Mouse (Mus musculus) left cerebral cortex, adult 2 months (tissue): ENCODE measurements around the gene Pon2. TPM values are rescaled to one million over a fixed set of nuclear protein-coding genes. Genes with fewer than 3 reads are reported as not detected.
"Not testable (repeated sequence)": the region's sequence is repeated elsewhere in the genome, so short reads cannot be mapped to it uniquely, and the experiment has no call there.

Experiments used
- DNase-seq, 2 experiments: peaks; one replicate each; pipeline ENCODE4 v3.0.0; 2021 to 2022; ENCODE audit warnings: low spot score in 2 of 2, mixed read lengths in 1 of 2; ENCODE audit errors: extremely low spot score in 1 of 2
- H3K27ac ChIP-seq: fragments of 200-600 bp; 2 replicates; pipeline ENCODE4 v1.8.1; 2022
- H3K4me3 ChIP-seq: fragments of 200-600 bp; 2 replicates; pipeline ENCODE4 v1.8.1; 2022
- CTCF ChIP-seq: fragments of 200-600 bp; IDR thresholded peaks from 2 replicates; pipeline ENCODE4 v1.8.1; 2022; ENCODE audit warnings: antibody characterized with exemption, mild to moderate bottlenecking, moderate library complexity
- intact Hi-C: fragments of 180-260 bp; cut with DNase I; formaldehyde crosslinking; loops from one replicate; pipeline ENCODE4 v1.15.1; 2025
- long read RNA-seq, 2 experiments: library from polyadenylated mRNA; stranded (forward); transcript quantifications; one replicate each; pipeline ENCODE4 v2.0.0; 2021; ENCODE audit warnings: borderline mapping rate in 2 of 2
- total RNA-seq, 2 experiments: library from RNA; stranded (reverse); gene quantifications; 2 replicates each; pipeline ENCODE4 v1.2.3; 2021

Gene Pon2
- 10 to 100 TPM; 21.0 to 21.2 TPM for total RNA-seq
- long read RNA-seq, experiment 1, transcript Pon2-201 (9 exons, 2,409 nt), result major isoform, 32 of 36 reads
- long read RNA-seq, experiment 1, partial matches to known transcripts, result 0 of 36 reads
- long read RNA-seq, experiment 1, other reads (novel, unspliced or antisense), result 4 of 36 reads
- long read RNA-seq, experiment 2, transcript Pon2-201 (9 exons, 2,409 nt), result major isoform, 40 of 44 reads
- long read RNA-seq, experiment 2, partial matches to known transcripts, result 1 of 44 reads
- long read RNA-seq, experiment 2, other reads (novel, unspliced or antisense), result 3 of 44 reads

GRCm38 (mm10) chr6:5298092-5298554, at the start of gene Pon2:
Gene Pon2 (minus strand): TSS chr6:5298455.
- TF ChIP-seq CTCF, result no peak
- intact Hi-C loops, result no loop called here
- DNase-seq, result peak; percentile 54 to 56
- Histone ChIP-seq H3K4me3 (peak within 1 kb of the TSS; percentile 64), H3K27ac (peak within 1 kb of the TSS; percentile 78)

- TF ChIP-seq CTCF, result no peak
- intact Hi-C loops, result no loop called here
- DNase-seq, result no peak
- H3K4me3 ChIP-seq, result no peak overlapping the region
- H3K27ac ChIP-seq, result no peak overlapping the region
Measured at GRCm38 (mm10) chr6:5344255-5344654, 46.0 kb upstream of the Pon2 start.

- intact Hi-C loops, H3K27ac ChIP-seq, H3K4me3 ChIP-seq, DNase-seq: not testable (repeated sequence)
Measured at GRCm38 (mm10) chr6:5339283-5339682, 41.0 kb upstream of the Pon2 start.

- H3K4me3 ChIP-seq, H3K27ac ChIP-seq, DNase-seq, intact Hi-C loops: not testable (repeated sequence)
Measured at GRCm38 (mm10) chr6:5338781-5339180, 40.5 kb upstream of the Pon2 start.

GRCm38 (mm10) chr6:5336016-5336415, 37.8 kb upstream of the Pon2 start:
- not testable (repeated sequence) for H3K4me3 ChIP-seq

GRCm38 (mm10) chr6:5334021-5334420, 35.8 kb upstream of the Pon2 start:
- no peak for DNase-seq
- H3K4me3 ChIP-seq, result no peak overlapping the region

More at GRCm38 (mm10) chr6:5336016-5336415, 37.8 kb upstream of the Pon2 start:
- intact Hi-C loops, DNase-seq, H3K27ac ChIP-seq: not testable (repeated sequence)

GRCm38 (mm10) chr6:5332560-5333150, 34.4 kb upstream of the Pon2 start:
- Histone ChIP-seq H3K27ac (no peak overlapping the region), H3K4me3 (no peak overlapping the region)
- no peak for TF ChIP-seq CTCF
- intact Hi-C loops, result no loop called here
- DNase-seq, result peak; percentile 16 to 19

More at GRCm38 (mm10) chr6:5334021-5334420, 35.8 kb upstream of the Pon2 start:
- no peak for TF ChIP-seq CTCF
- intact Hi-C loops, result no loop called here
- H3K27ac ChIP-seq, result no peak overlapping the region

- no peak for TF ChIP-seq CTCF
- no peak overlapping the region for H3K4me3 ChIP-seq
- no peak overlapping the region for H3K27ac ChIP-seq
- DNase-seq, result no peak
- intact Hi-C loops, result no loop called here
Measured at GRCm38 (mm10) chr6:5325122-5325521, 26.9 kb upstream of the Pon2 start.

- DNase-seq, H3K4me3 ChIP-seq, intact Hi-C loops, H3K27ac ChIP-seq: not testable (repeated sequence)
Measured at GRCm38 (mm10) chr6:5324101-5324500, 25.8 kb upstream of the Pon2 start.

- TF ChIP-seq CTCF, result no peak
- no peak overlapping the region for H3K4me3 ChIP-seq
- no peak for DNase-seq
- H3K27ac ChIP-seq, result no peak overlapping the region
- intact Hi-C loops, result no loop called here
Measured at GRCm38 (mm10) chr6:5316630-5317029, 18.4 kb upstream of the Pon2 start.

- no peak for DNase-seq
- no peak overlapping the region for H3K4me3 ChIP-seq
- no peak overlapping the region for H3K27ac ChIP-seq
- TF ChIP-seq CTCF, result no peak
- intact Hi-C loops, result no loop called here
Measured at GRCm38 (mm10) chr6:5315053-5315759, 17.0 kb upstream of the Pon2 start.

GRCm38 (mm10) chr6:5313951-5314590, 15.8 kb upstream of the Pon2 start:
- H3K27ac ChIP-seq, result no peak overlapping the region
- TF ChIP-seq CTCF, result no peak
- DNase-seq, result no peak
- H3K4me3 ChIP-seq, result no peak overlapping the region
- intact Hi-C loops, result no loop called here
